Mouse (Mus musculus): ENCODE measurements around the gene Foxe3.

GRCm38 (mm10) chr4:114907056-114907917 is 18.5 kb downstream of the Foxe3 start:
- no peak for TF ChIP-seq CTCF (IDR thresholded peaks at IDR 0.05; ENCODE audit: borderline replicate concordance, insufficient read depth, low read length)
- no peak for TF ChIP-seq POLR2A (IDR thresholded peaks at IDR 0.05; ENCODE audit: low read depth, low read length)
